Mouse (Mus musculus): Measurements from ENCODE around the gene Scube1. TPM values are rescaled to one million over a fixed set of nuclear protein-coding genes. Genes with fewer than 3 reads are reported as not detected.

The Scube1 gene
- polyA plus RNA-seq, 2 experiments = 0.09 to 0.10 TPM

DNA sequence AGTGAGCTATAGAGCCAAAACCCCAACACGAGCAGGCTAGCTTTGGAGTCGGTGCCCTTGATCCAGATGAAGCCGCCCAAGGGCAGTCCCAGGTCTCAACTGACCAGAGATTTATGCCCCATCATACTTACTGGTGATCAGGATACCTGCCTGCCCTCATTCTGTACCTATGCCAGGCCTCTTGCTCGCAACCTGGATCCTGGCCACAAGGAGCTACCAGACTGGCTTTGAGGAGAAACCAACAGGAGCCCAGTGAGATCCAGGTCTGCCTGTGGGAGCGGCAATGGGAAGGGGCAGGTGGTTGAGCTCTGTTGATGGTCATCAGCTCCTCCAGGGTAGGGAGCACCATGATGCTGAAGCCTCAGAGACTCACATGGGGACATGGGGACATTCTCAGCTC is 12.5 kb downstream of the Scube1 start:
- TF ChIP-seq EP300 (IDR thresholded peaks at IDR 0.05; ENCODE audit: low read depth) = no peak
- no peak for TF ChIP-seq CTCF (IDR thresholded peaks at IDR 0.05; ENCODE audit: low read depth)
- Histone ChIP-seq H3K27ac (no peak overlapping the region), H3K9me3 (ENCODE audit: control insufficient read depth, low read length) (no peaks in the 10 kb centered on the region), H3K27me3 (ENCODE audit: control insufficient read depth, insufficient read depth, low read length) (no peaks in the 10 kb centered on the region), H3K9ac (replicated peaks) (no peak overlapping the region), H3K4me3 (ENCODE audit: insufficient read depth in 1 of 2, low read depth in 2 of 2, low read length in 2 of 2) (no peak overlapping the region), H3K4me1 (replicated peaks; ENCODE audit: control insufficient read depth in 2 of 2, insufficient read depth in 2 of 2, low read length in 1 of 2) (no peaks in the 10 kb centered on the region), H3K4me2 (ENCODE audit: low read depth) (no peak overlapping the region), H3K36me3 (replicated peaks; ENCODE audit: control insufficient read depth, insufficient read depth, low read depth) (no peaks in the 10 kb centered on the region)
- DNase-seq (ENCODE audit: low read depth in 3 of 3, low spot score in 3 of 3) (no peak), ATAC-seq (ENCODE audit: insufficient read depth) (no peak)
- WGBS (ENCODE audit: insufficient replicate concordance) = 63% methylated on average over 5 of the region's 5 CpGs

DNA sequence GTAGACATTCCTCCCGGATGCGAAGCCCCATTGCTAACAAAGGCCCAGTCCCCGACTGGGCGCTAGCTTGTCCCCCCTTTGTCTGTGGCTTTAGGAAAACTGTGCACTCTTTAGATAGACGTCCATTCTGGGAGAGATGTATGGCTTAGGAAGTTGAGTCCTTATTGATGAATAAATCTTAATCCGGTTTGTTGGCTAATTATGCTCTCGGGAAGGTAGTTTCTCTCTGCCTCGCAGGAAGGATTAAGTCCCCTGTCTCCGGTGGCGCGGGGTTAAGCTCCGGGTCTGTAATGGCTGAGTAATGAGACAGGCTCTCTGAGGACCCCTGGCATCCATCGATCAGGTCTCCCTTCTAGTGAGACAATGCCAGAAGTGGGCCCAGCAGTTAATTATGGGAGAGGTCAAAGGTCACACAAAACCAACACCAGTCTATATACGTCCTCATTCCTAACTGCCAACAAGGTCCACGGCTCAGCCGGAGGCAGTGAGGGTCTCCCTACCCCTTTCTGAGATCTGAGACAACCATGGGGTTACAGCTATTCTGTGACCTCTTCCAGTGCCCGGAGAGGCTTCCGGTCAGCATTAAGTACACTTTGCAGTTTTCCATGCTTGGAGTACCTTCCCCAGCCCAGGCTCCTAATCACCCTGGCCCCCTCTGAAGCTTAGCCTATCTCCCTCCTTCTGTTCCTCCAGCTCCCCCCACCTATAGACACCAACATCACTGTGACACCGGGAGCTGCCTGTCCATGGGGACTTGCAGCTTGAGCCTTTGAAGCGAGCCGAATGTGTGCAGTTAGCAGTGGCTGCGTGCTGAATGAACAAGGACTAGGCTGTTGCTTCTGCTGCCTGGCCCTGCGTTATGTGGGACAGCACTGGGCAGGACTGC is 14.7 kb downstream of the Scube1 start:
- Histone ChIP-seq H3K9ac (replicated peaks) (no peak overlapping the region), H3K27me3 (ENCODE audit: control insufficient read depth, insufficient read depth, low read length) (no peaks in the 10 kb centered on the region), H3K4me1 (replicated peaks; ENCODE audit: control insufficient read depth in 2 of 2, insufficient read depth in 2 of 2, low read length in 1 of 2) (no peaks in the 10 kb centered on the region), H3K27ac (no peak overlapping the region), H3K9me3 (ENCODE audit: control insufficient read depth, low read length) (no peaks in the 10 kb centered on the region), H3K36me3 (replicated peaks; ENCODE audit: control insufficient read depth, insufficient read depth, low read depth) (no peaks in the 10 kb centered on the region), H3K4me2 (ENCODE audit: low read depth) (no peak overlapping the region), H3K4me3 (ENCODE audit: insufficient read depth in 1 of 2, low read depth in 2 of 2, low read length in 2 of 2) (no peak overlapping the region)
- DNase-seq (ENCODE audit: low read depth in 3 of 3, low spot score in 3 of 3) (no peak), ATAC-seq (ENCODE audit: insufficient read depth) (no peak)
- 64% methylated on average over 23 of the region's 23 CpGs for WGBS (ENCODE audit: insufficient replicate concordance)
- TF ChIP-seq CTCF (IDR thresholded peaks at IDR 0.05; ENCODE audit: low read depth) (no peak), EP300 (IDR thresholded peaks at IDR 0.05; ENCODE audit: low read depth) (no peak)

DNA sequence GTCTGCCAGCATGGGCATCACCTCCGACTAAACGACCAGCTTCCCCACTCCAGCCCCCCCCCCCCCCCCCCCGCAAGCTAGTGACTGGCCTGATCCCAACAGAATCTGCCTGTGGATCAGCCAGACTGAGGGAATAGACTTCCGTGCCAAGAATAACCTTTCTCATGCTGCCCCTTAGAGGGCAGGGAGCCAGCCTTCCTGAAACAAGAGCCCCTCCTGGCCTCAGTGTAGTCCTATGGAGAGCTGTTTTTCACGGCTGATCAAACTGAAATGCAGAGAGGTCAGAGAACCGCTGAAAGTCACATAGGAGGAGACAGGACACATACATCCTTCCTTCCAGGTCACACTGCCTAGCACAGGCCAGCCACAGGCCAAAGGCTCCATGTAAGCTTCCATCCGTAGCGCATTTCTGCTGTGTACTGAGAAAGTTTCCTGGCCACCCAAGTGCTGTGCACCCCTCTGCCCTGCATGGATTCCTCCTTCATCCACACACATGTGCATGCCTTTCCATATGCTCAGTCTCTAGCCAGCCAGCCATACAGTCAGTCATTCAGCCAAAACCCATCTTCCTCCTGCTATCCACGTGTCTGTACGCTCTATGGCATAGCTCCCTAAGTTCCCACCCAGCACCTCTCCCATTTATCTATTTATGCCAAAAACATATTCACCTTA is 18.2 kb downstream of the Scube1 start:
- 48% methylated on average over 10 of the region's 10 CpGs for WGBS (ENCODE audit: insufficient replicate concordance)

DNA sequence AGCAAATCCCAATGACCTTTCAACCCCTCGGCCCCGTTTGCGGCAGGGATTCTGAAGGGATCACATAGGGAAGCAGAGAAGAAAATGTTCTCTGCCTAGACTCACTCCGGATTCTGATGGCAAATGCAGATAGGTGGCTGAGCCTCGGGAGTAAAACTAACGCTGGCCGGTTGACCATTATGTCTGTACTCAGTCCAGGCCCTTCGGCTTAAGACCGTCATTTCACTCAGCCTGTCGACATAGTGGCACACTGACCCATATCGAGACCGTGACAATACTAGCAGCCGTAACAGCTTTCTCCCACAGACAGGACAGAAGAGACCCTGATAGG is 24.3 kb downstream of the Scube1 start:
- H3K27me3 ChIP-seq (ENCODE audit: control insufficient read depth, insufficient read depth, low read length) = no peaks in the 10 kb centered on the region
- TF ChIP-seq EP300 (IDR thresholded peaks at IDR 0.05; ENCODE audit: low read depth) (no peak), CTCF (IDR thresholded peaks at IDR 0.05; ENCODE audit: low read depth) (no peak)
- no peak overlapping the region for H3K9ac ChIP-seq (replicated peaks)
- no peak overlapping the region for H3K4me3 ChIP-seq (ENCODE audit: insufficient read depth in 1 of 2, low read depth in 2 of 2, low read length in 2 of 2)
- no peak overlapping the region for H3K4me2 ChIP-seq (ENCODE audit: low read depth)
- H3K9me3 ChIP-seq (ENCODE audit: control insufficient read depth, low read length) = no peaks in the 10 kb centered on the region
- DNase-seq (ENCODE audit: low read depth in 3 of 3, low spot score in 3 of 3) = no peak
- no peak overlapping the region for H3K27ac ChIP-seq
- no peaks in the 10 kb centered on the region for H3K4me1 ChIP-seq (replicated peaks; ENCODE audit: control insufficient read depth in 2 of 2, insufficient read depth in 2 of 2, low read length in 1 of 2)
- no peaks in the 10 kb centered on the region for H3K36me3 ChIP-seq (replicated peaks; ENCODE audit: control insufficient read depth, insufficient read depth, low read depth)
- WGBS (ENCODE audit: insufficient replicate concordance) = 70% methylated on average over 13 of the region's 13 CpGs
- ATAC-seq (ENCODE audit: insufficient read depth) = no peak

More for the DNA sequence above, 18.2 kb downstream of the Scube1 start:
- no peaks in the 10 kb centered on the region for H3K27me3 ChIP-seq (ENCODE audit: control insufficient read depth, insufficient read depth, low read length)
- DNase-seq (ENCODE audit: low read depth in 3 of 3, low spot score in 3 of 3) (no peak), ATAC-seq (ENCODE audit: insufficient read depth) (no peak)
- TF ChIP-seq CTCF (IDR thresholded peaks at IDR 0.05; ENCODE audit: low read depth) = no peak
- no peak for TF ChIP-seq EP300 (IDR thresholded peaks at IDR 0.05; ENCODE audit: low read depth)
- H3K27ac ChIP-seq = no peak overlapping the region
- H3K9me3 ChIP-seq (ENCODE audit: control insufficient read depth, low read length) = no peaks in the 10 kb centered on the region
- no peak overlapping the region for H3K4me3 ChIP-seq (ENCODE audit: insufficient read depth in 1 of 2, low read depth in 2 of 2, low read length in 2 of 2)
- H3K36me3 ChIP-seq (replicated peaks; ENCODE audit: control insufficient read depth, insufficient read depth, low read depth) = no peaks in the 10 kb centered on the region
- no peak overlapping the region for H3K9ac ChIP-seq (replicated peaks)
- no peaks in the 10 kb centered on the region for H3K4me1 ChIP-seq (replicated peaks; ENCODE audit: control insufficient read depth in 2 of 2, insufficient read depth in 2 of 2, low read length in 1 of 2)
- H3K4me2 ChIP-seq (ENCODE audit: low read depth) = no peak overlapping the region

DNA sequence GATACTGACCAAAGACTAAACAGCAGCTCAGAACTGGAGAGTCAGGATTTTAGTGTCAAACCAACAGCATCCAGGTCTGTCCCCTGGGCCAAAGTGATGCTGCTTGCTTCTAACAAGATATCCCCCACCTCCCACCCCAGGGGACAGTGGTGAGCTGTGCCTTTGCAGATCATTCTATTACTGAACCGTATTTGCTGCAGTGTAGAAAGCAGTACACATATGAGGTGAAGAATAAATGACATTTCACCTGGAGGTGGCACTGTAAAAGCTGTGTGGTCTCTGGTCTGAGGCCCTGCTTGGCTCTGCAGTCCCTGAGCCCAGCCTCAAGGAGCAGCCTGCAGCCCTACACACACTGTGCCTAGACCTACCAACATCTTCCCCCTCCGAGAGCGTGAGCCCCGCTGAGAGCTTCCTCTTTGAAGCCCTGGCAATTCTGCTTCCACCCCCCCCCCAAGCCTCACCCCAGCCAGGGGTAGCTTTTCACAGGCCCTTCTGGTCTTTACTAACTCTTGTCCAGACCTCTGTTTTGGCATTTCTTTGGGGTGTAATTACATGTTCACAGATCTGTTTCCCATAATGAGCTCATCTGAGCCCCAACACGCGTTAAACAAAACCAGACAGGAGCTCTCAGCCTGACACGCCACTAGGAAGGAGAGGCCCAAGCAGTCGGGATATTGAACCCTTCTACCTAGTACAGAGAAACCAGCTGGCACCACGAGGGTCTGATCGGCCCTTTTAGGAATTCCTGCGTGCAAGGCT is 24.8 kb downstream of the Scube1 start:
- 51% methylated on average over 11 of the region's 11 CpGs for whole genome bisulfite sequencing (ENCODE audit: insufficient replicate concordance)
- no peak overlapping the region for H3K4me3 ChIP-seq (ENCODE audit: insufficient read depth in 1 of 2, low read depth in 2 of 2, low read length in 2 of 2)
- DNase-seq (ENCODE audit: low read depth in 3 of 3, low spot score in 3 of 3) (no peak), ATAC-seq (ENCODE audit: insufficient read depth) (no peak)
- H3K36me3 ChIP-seq (replicated peaks; ENCODE audit: control insufficient read depth, insufficient read depth, low read depth) = no peaks in the 10 kb centered on the region
- TF ChIP-seq EP300 (IDR thresholded peaks at IDR 0.05; ENCODE audit: low read depth) = no peak
- no peak for TF ChIP-seq CTCF (IDR thresholded peaks at IDR 0.05; ENCODE audit: low read depth)
- H3K27me3 ChIP-seq (ENCODE audit: control insufficient read depth, insufficient read depth, low read length) = no peaks in the 10 kb centered on the region
- H3K27ac ChIP-seq = no peak overlapping the region
- no peak overlapping the region for H3K9ac ChIP-seq (replicated peaks)
- H3K9me3 ChIP-seq (ENCODE audit: control insufficient read depth, low read length) = no peaks in the 10 kb centered on the region
- no peak overlapping the region for H3K4me2 ChIP-seq (ENCODE audit: low read depth)
- no peaks in the 10 kb centered on the region for H3K4me1 ChIP-seq (replicated peaks; ENCODE audit: control insufficient read depth in 2 of 2, insufficient read depth in 2 of 2, low read length in 1 of 2)
